Mouse (Mus musculus): Measurements from ENCODE around the gene 9330182L06Rik.

The 9330182L06Rik gene

GRCm38 (mm10) chr5:9525507-9525906, 259.6 kb downstream of the 9330182L06Rik start:
- no peak for DNase-seq (ENCODE audit: low spot score in 2 of 2)
